Mouse (Mus musculus) megakaryocyte, embryonic 14.5 days (primary cell): ENCODE results near the gene Banp.

Experiments used
- FLI1 ChIP-seq: IDR thresholded peaks from 2 replicates; pipeline ENCODE4 v1.6.1; 2012; ENCODE audit warnings: low read length, inconsistent platforms, mixed read lengths
- GATA1 ChIP-seq: IDR thresholded peaks from 3 replicates; pipeline ENCODE4 v1.6.1; 2012; ENCODE audit warnings: mixed read lengths, low read length, inconsistent platforms, borderline replicate concordance

DNA sequence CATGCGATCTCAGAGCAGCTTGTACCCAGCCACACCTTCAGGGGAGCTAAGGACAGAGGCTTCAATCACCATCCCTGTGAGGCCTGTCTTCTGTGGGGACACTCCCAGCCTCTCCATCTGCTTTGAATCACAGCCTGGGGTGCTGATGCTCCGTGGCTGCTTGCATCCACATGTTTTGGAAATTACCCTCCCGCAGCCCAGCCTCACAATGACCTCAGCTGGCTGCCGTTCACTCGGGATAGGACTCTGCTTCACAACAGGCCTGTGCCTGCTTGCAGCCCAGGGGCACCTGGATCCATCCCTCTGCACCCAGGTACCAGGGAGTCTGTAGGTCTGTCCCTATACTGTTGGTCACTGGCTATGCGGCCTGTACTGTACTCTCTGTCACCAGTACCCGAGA lies 114.8 kb downstream of the Banp start:
- TF ChIP-seq GATA1 (no peak), FLI1 (no peak)
